Mouse (Mus musculus) midbrain, embryonic 16.5 days (tissue): ENCODE results near the gene Agt. TPM values are rescaled to one million over a fixed set of nuclear protein-coding genes. Genes with fewer than 3 reads are reported as not detected.

ENCODE experiments used
- ATAC-seq: fragments of 200-750 bp; cut with Nextera tagmentation; 2 replicates; pipeline ENCODE4 v1.8.0; 2017; ENCODE audit warnings: moderate TSS enrichment
- H3K27ac ChIP-seq: fragments of 300-500 bp; sonication (generic); 2 replicates; pipeline ENCODE4 v1.5.1; 2014; ENCODE audit warnings: mild to moderate bottlenecking, low read length, mixed read lengths
- H3K27me3 ChIP-seq: fragments of 300-500 bp; sonication (generic); 2 replicates; pipeline ENCODE4 v1.6.1; 2014; ENCODE audit warnings: low read depth, low read length, mixed read lengths; ENCODE audit not compliant: control insufficient read depth, insufficient read depth
- H3K36me3 ChIP-seq: fragments of 300-500 bp; sonication (generic); 2 replicates; pipeline ENCODE4 v1.6.1; 2014; ENCODE audit warnings: mild to moderate bottlenecking, low read length, moderate library complexity, mixed read lengths; ENCODE audit not compliant: control insufficient read depth, insufficient read depth
- H3K4me1 ChIP-seq: fragments of 300-500 bp; sonication (generic); 2 replicates; pipeline ENCODE4 v1.6.1; 2014; ENCODE audit warnings: mild to moderate bottlenecking, low read length, mixed read lengths; ENCODE audit not compliant: control insufficient read depth, insufficient read depth
- H3K4me2 ChIP-seq: fragments of 300-500 bp; sonication (generic); 2 replicates; pipeline ENCODE4 v1.6.1; 2014; ENCODE audit warnings: mild to moderate bottlenecking, low read length, mixed read lengths
- H3K4me3 ChIP-seq: fragments of 300-500 bp; sonication (generic); 2 replicates; pipeline ENCODE4 v1.5.1; 2014; ENCODE audit warnings: low read depth, mild to moderate bottlenecking, low read length, moderate library complexity, mixed read lengths
- H3K9ac ChIP-seq: fragments of 300-500 bp; sonication (generic); 2 replicates; pipeline ENCODE4 v1.6.1; 2014; ENCODE audit warnings: low read depth, low read length, mixed read lengths
- H3K9me3 ChIP-seq: fragments of 300-500 bp; sonication (generic); replicated peaks from 2 replicates; pipeline ENCODE4 v1.6.1; 2014; ENCODE audit warnings: mild to moderate bottlenecking, low read length, mixed read lengths; ENCODE audit not compliant: control insufficient read depth, poor library complexity, severe bottlenecking
- WGBS: fragments of 180-500 bp; shearing (Covaris S2); extraction: QIAGEN DNeasy Blood & Tissue Kit; methylation state at CpG from one replicate; pipeline ENCODE4 v1.1.7; 2014; 5-methylcytosine and 5-hydroxymethylcytosine counted together
- polyA plus RNA-seq: library from polyadenylated mRNA; unstranded; fragments of >200 nt; fragmentation: Nextera tagmentation; extraction: Ambion mirVana; gene quantifications from 2 replicates; pipeline ENCODE4 v1.2.1, GENCODE M21; 2015

Gene Agt
- polyA plus RNA-seq, 1 experiment from 2014 or later = 10.1 TPM

- Histone ChIP-seq H3K27ac (no peak overlapping the region), H3K36me3 (no peaks in the 10 kb centered on the region), H3K27me3 (peaks cover 3% of the 10 kb centered on the region; the same call in 1 of the 2 replicates), H3K4me1 (no peaks in the 10 kb centered on the region; the same call in 1 of the 2 replicates), H3K4me2 (no peak overlapping the region), H3K9ac (no peak overlapping the region), H3K9me3 (no peaks in the 10 kb centered on the region), H3K4me3 (no peak overlapping the region)
- 87% methylated on average over 6 of the region's 6 CpGs for WGBS
- no peak for ATAC-seq
These were observed 2.4 kb downstream of the Agt start for GRCm38 (mm10) chr8:124567126-124567525.

GRCm38 (mm10) chr8:124557476-124557875 is 12.0 kb downstream of the Agt start:
- Histone ChIP-seq H3K9ac (no peak overlapping the region), H3K9me3 (no peaks in the 10 kb centered on the region), H3K4me1 (peaks cover 7% of the 10 kb centered on the region), H3K4me3 (no peak overlapping the region), H3K4me2 (no peak overlapping the region), H3K27me3 (no peaks in the 10 kb centered on the region), H3K27ac (peak overlapping the region; percentile 67; the same call in 1 of the 2 replicates), H3K36me3 (peaks cover 4% of the 10 kb centered on the region; the same call in 1 of the 2 replicates)
- WGBS = 63% methylated on average over 5 of the region's 5 CpGs
- ATAC-seq = no peak

- WGBS = 48% methylated on average over 13 of the region's 13 CpGs
- peak overlapping the region; percentile 67 for H3K27ac ChIP-seq
- H3K4me2 ChIP-seq = no peak overlapping the region
- no peak overlapping the region for H3K9ac ChIP-seq
- peaks cover 11% of the 10 kb centered on the region; the same call in 1 of the 2 replicates for H3K36me3 ChIP-seq
- peaks cover 7% of the 10 kb centered on the region for H3K4me1 ChIP-seq
- ATAC-seq = peak; percentile 73
- no peaks in the 10 kb centered on the region for H3K9me3 ChIP-seq
- no peaks in the 10 kb centered on the region for H3K27me3 ChIP-seq
- H3K4me3 ChIP-seq = no peak overlapping the region
These were observed 12.8 kb downstream of the Agt start for GRCm38 (mm10) chr8:124556658-124557057.

- 80% methylated on average over 7 of the region's 7 CpGs for WGBS
- H3K9me3 ChIP-seq = no peaks in the 10 kb centered on the region
- no peak overlapping the region for H3K4me3 ChIP-seq
- H3K4me1 ChIP-seq = peaks cover 7% of the 10 kb centered on the region
- peak overlapping the region; percentile 17; the same call in 1 of the 2 replicates for H3K9ac ChIP-seq
- no peaks in the 10 kb centered on the region for H3K27me3 ChIP-seq
- ATAC-seq = no peak
- no peak overlapping the region for H3K4me2 ChIP-seq
- peaks cover 15% of the 10 kb centered on the region; the same call in 1 of the 2 replicates for H3K36me3 ChIP-seq
- peak overlapping the region; percentile 19; the same call in 1 of the 2 replicates for H3K27ac ChIP-seq
These were observed 13.3 kb downstream of the Agt start for GRCm38 (mm10) chr8:124556164-124556563.

- Histone ChIP-seq H3K27ac (no peak overlapping the region), H3K36me3 (peaks cover 21% of the 10 kb centered on the region), H3K9me3 (no peaks in the 10 kb centered on the region), H3K4me1 (peaks cover 7% of the 10 kb centered on the region), H3K9ac (no peak overlapping the region), H3K27me3 (no peaks in the 10 kb centered on the region), H3K4me3 (no peak overlapping the region), H3K4me2 (no peak overlapping the region)
- no peak for ATAC-seq
- WGBS = 85% methylated on average over 7 of the region's 7 CpGs
These were observed 14.3 kb downstream of the Agt start for GRCm38 (mm10) chr8:124555113-124555750.

- Histone ChIP-seq H3K27ac (no peak overlapping the region), H3K4me2 (no peak overlapping the region), H3K4me3 (no peak overlapping the region), H3K9me3 (no peaks in the 10 kb centered on the region), H3K9ac (no peak overlapping the region), H3K27me3 (no peaks in the 10 kb centered on the region), H3K4me1 (peaks cover 3% of the 10 kb centered on the region; the same call in 1 of the 2 replicates), H3K36me3 (peaks cover 42% of the 10 kb centered on the region)
- ATAC-seq = no peak
- WGBS = 91% methylated on average over 15 of the region's 15 CpGs
These were observed 18.4 kb downstream of the Agt start for GRCm38 (mm10) chr8:124551011-124551661.

GRCm38 (mm10) chr8:124548187-124548586 is 21.3 kb downstream of the Agt start:
- no peak for ATAC-seq
- WGBS = 81% methylated on average over 1 of the region's 1 CpGs
- H3K27ac ChIP-seq = no peak overlapping the region

GRCm38 (mm10) chr8:124547269-124547668 is 22.2 kb downstream of the Agt start:
- H3K9ac ChIP-seq = no peak overlapping the region
- H3K27ac ChIP-seq = no peak overlapping the region
- 82% methylated on average over 11 of the region's 11 CpGs for WGBS
- H3K9me3 ChIP-seq = no peaks in the 10 kb centered on the region
- ATAC-seq = no peak
- H3K36me3 ChIP-seq = peaks cover 59% of the 10 kb centered on the region
- H3K4me1 ChIP-seq = no peaks in the 10 kb centered on the region
- H3K4me3 ChIP-seq = no peak overlapping the region
- H3K27me3 ChIP-seq = no peaks in the 10 kb centered on the region
- H3K4me2 ChIP-seq = no peak overlapping the region

More at GRCm38 (mm10) chr8:124548187-124548586, 21.3 kb downstream of the Agt start:
- no peak overlapping the region for H3K4me2 ChIP-seq
- H3K4me1 ChIP-seq = no peaks in the 10 kb centered on the region
- H3K4me3 ChIP-seq = no peak overlapping the region
- no peaks in the 10 kb centered on the region for H3K9me3 ChIP-seq
- H3K36me3 ChIP-seq = peaks cover 58% of the 10 kb centered on the region
- H3K27me3 ChIP-seq = no peaks in the 10 kb centered on the region
- no peak overlapping the region for H3K9ac ChIP-seq

- Histone ChIP-seq H3K9me3 (no peaks in the 10 kb centered on the region), H3K36me3 (peaks cover 55% of the 10 kb centered on the region), H3K27ac (no peak overlapping the region), H3K4me1 (no peaks in the 10 kb centered on the region), H3K4me2 (no peak overlapping the region), H3K27me3 (no peaks in the 10 kb centered on the region), H3K9ac (no peak overlapping the region), H3K4me3 (no peak overlapping the region)
- 92% methylated on average over 7 of the region's 7 CpGs for WGBS
- ATAC-seq = no peak
These were observed 22.7 kb downstream of the Agt start for GRCm38 (mm10) chr8:124546815-124547214.
